Mouse (Mus musculus) neural tube, embryonic 13.5 days (tissue): ENCODE measurements around the gene Mettl6. TPM values are rescaled to one million over a fixed set of nuclear protein-coding genes. Genes with fewer than 3 reads are reported as not detected.

Source experiments
- polyA plus RNA-seq: library from polyadenylated mRNA; unstranded; fragments of >200 nt; fragmentation: Nextera tagmentation; extraction: Ambion mirVana; gene quantifications from 2 replicates; pipeline ENCODE4 v1.2.1, GENCODE M21; 2015

Gene Mettl6
- polyA plus RNA-seq, 1 experiment from 2014 or later: 49.1 TPM

Other genes with a start within 250 kb of the Mettl6 start
- 12.2 and 13.2 TPM in 2 replicates for gene Phf7, start 243.7 kb downstream of the Mettl6 start, polyA plus RNA-seq
- 95.9 and 97.2 TPM in 2 replicates for gene Bap1, start 243.6 kb downstream of the Mettl6 start, polyA plus RNA-seq
- gene Dnah1, start 171.1 kb downstream of the Mettl6 start, polyA plus RNA-seq: 3.4 and 4.3 TPM in 2 replicates
- 74.1 and 77.6 TPM in 2 replicates for gene Capn7, start 158.4 kb downstream of the Mettl6 start, polyA plus RNA-seq
- 134 and 139 TPM in 2 replicates for gene Sh3bp5, start 59.0 kb downstream of the Mettl6 start, polyA plus RNA-seq
- gene Eaf1, start 641 bp downstream of the Mettl6 start, polyA plus RNA-seq: 11.0 and 12.5 TPM in 2 replicates
- gene Colq, start 96.3 kb upstream of the Mettl6 start, polyA plus RNA-seq: 0.25 and 0.33 TPM in 2 replicates
- gene Gm49387, start 145.8 kb upstream of the Mettl6 start, polyA plus RNA-seq: 0.73 TPM in 1 of 2 replicates, not detected in the other
- 16.9 and 17.8 TPM in 2 replicates for gene Btd, start 146.0 kb upstream of the Mettl6 start, polyA plus RNA-seq
- 8.8 and 9.9 TPM in 2 replicates for gene Hacl1, start 146.2 kb upstream of the Mettl6 start, polyA plus RNA-seq